Mouse (Mus musculus): ENCODE data around the gene Folr2. TPM values are rescaled to one million over a fixed set of nuclear protein-coding genes. Genes with fewer than 3 reads are reported as not detected.
A peak's percentile ranks its signal among the peaks of the same experiment; 100 is the strongest.

Gene Folr2
- polyA plus RNA-seq, 1 experiment from 2014 or later: 1.5 TPM

GRCm38 (mm10) chr7:101852846-101853245 is 4.1 kb downstream of the Folr2 start:
- Histone ChIP-seq H3K9ac (ENCODE audit: low read length) (no peak overlapping the region), H3K27ac (ENCODE audit: low read depth, low read length) (no peak overlapping the region), H3K9me3 (ENCODE audit: control insufficient read depth, low read length) (no peaks in the 10 kb centered on the region), H3K36me3 (ENCODE audit: control insufficient read depth, insufficient read depth, low read length) (no peaks in the 10 kb centered on the region), H3K4me3 (ENCODE audit: low read depth, low read length) (no peak overlapping the region), H3K4me1 (ENCODE audit: control insufficient read depth, insufficient read depth, low read length) (no peaks in the 10 kb centered on the region), H3K4me2 (no peak overlapping the region), H3K27me3 (ENCODE audit: control insufficient read depth, insufficient read depth, low read length) (no peaks in the 10 kb centered on the region)
- ATAC-seq (ENCODE audit: low FRiP score): no peak
- peak; percentile 19 for DNase-seq (ENCODE audit: low spot score, missing footprints)
- 88% methylated on average over 6 of the region's 6 CpGs for WGBS

GRCm38 (mm10) chr7:101851689-101852088 is 5.3 kb downstream of the Folr2 start:
- no peak overlapping the region for H3K4me3 ChIP-seq (ENCODE audit: low read depth, low read length)
- WGBS: 84% methylated on average over 6 of the region's 6 CpGs
- H3K9ac ChIP-seq (ENCODE audit: low read length): no peak overlapping the region
- no peak overlapping the region for H3K4me2 ChIP-seq
- H3K36me3 ChIP-seq (ENCODE audit: control insufficient read depth, insufficient read depth, low read length): no peaks in the 10 kb centered on the region
- H3K9me3 ChIP-seq (ENCODE audit: control insufficient read depth, low read length): no peaks in the 10 kb centered on the region
- DNase-seq (ENCODE audit: low spot score, missing footprints): peak; percentile 4
- no peaks in the 10 kb centered on the region for H3K4me1 ChIP-seq (ENCODE audit: control insufficient read depth, insufficient read depth, low read length)
- ATAC-seq (ENCODE audit: low FRiP score): no peak
- H3K27me3 ChIP-seq (ENCODE audit: control insufficient read depth, insufficient read depth, low read length): no peaks in the 10 kb centered on the region
- H3K27ac ChIP-seq (ENCODE audit: low read depth, low read length): no peak overlapping the region

- no peak overlapping the region for H3K4me3 ChIP-seq (ENCODE audit: low read depth, low read length)
- H3K9ac ChIP-seq (ENCODE audit: low read length): no peak overlapping the region
- ATAC-seq (ENCODE audit: low FRiP score): no peak
- no peaks in the 10 kb centered on the region for H3K4me1 ChIP-seq (ENCODE audit: control insufficient read depth, insufficient read depth, low read length)
- no peaks in the 10 kb centered on the region for H3K27me3 ChIP-seq (ENCODE audit: control insufficient read depth, insufficient read depth, low read length)
- H3K27ac ChIP-seq (ENCODE audit: low read depth, low read length): no peak overlapping the region
- WGBS: 93% methylated on average over 1 of the region's 1 CpGs
- no peaks in the 10 kb centered on the region for H3K9me3 ChIP-seq (ENCODE audit: control insufficient read depth, low read length)
- no peaks in the 10 kb centered on the region for H3K36me3 ChIP-seq (ENCODE audit: control insufficient read depth, insufficient read depth, low read length)
- no peak overlapping the region for H3K4me2 ChIP-seq
- peak; percentile 82 for DNase-seq (ENCODE audit: low spot score, missing footprints)
Observed at GRCm38 (mm10) chr7:101847934-101848333, 9.1 kb downstream of the Folr2 start.

GRCm38 (mm10) chr7:101844186-101844585 is 12.8 kb downstream of the Folr2 start:
- WGBS: 81% methylated on average over 6 of the region's 6 CpGs
- no peak overlapping the region for H3K4me3 ChIP-seq (ENCODE audit: low read depth, low read length)
- H3K9ac ChIP-seq (ENCODE audit: low read length): no peak overlapping the region
- H3K9me3 ChIP-seq (ENCODE audit: control insufficient read depth, low read length): no peaks in the 10 kb centered on the region
- ATAC-seq (ENCODE audit: low FRiP score) (no peak), DNase-seq (ENCODE audit: low spot score, missing footprints) (peak; percentile 14)
- H3K36me3 ChIP-seq (ENCODE audit: control insufficient read depth, insufficient read depth, low read length): no peaks in the 10 kb centered on the region
- H3K4me2 ChIP-seq: no peak overlapping the region
- H3K27ac ChIP-seq (ENCODE audit: low read depth, low read length): no peak overlapping the region
- no peaks in the 10 kb centered on the region for H3K27me3 ChIP-seq (ENCODE audit: control insufficient read depth, insufficient read depth, low read length)
- H3K4me1 ChIP-seq (ENCODE audit: control insufficient read depth, insufficient read depth, low read length): no peaks in the 10 kb centered on the region

- Histone ChIP-seq H3K27me3 (ENCODE audit: control insufficient read depth, insufficient read depth, low read length) (no peaks in the 10 kb centered on the region), H3K36me3 (ENCODE audit: control insufficient read depth, insufficient read depth, low read length) (peaks cover 2% of the 10 kb centered on the region), H3K4me2 (peak within 1 kb of the TSS; percentile 85), H3K9ac (ENCODE audit: low read length) (peak within 1 kb of the TSS; percentile 98), H3K4me1 (ENCODE audit: control insufficient read depth, insufficient read depth, low read length) (peaks cover 22% of the 10 kb centered on the region), H3K9me3 (ENCODE audit: control insufficient read depth, low read length) (no peaks in the 10 kb centered on the region), H3K4me3 (ENCODE audit: low read depth, low read length) (peak within 1 kb of the TSS; percentile 84), H3K27ac (ENCODE audit: low read depth, low read length) (peak within 1 kb of the TSS; percentile 86)
- under 1% methylated on average over 63 of the region's 64 CpGs for WGBS
- peak; percentile 98 for DNase-seq (ENCODE audit: low spot score, missing footprints)
- peak; percentile 81 for ATAC-seq (ENCODE audit: low FRiP score)
Observed at GRCm38 (mm10) chr7:101837606-101838471, 19.2 kb downstream of the Folr2 start, which contains the start of gene Inppl1. Gene Inppl1 (minus strand): TSS chr7:101838229.

- H3K9ac ChIP-seq (ENCODE audit: low read length): peak overlapping the region; percentile 98
- DNase-seq (ENCODE audit: low spot score, missing footprints) (peak; percentile 97), ATAC-seq (ENCODE audit: low FRiP score) (peak; percentile 20)
- H3K4me3 ChIP-seq (ENCODE audit: low read depth, low read length): peak overlapping the region; percentile 84
- H3K27me3 ChIP-seq (ENCODE audit: control insufficient read depth, insufficient read depth, low read length): no peaks in the 10 kb centered on the region
- WGBS: under 1% methylated on average over 20 of the region's 20 CpGs
- peaks cover 22% of the 10 kb centered on the region for H3K4me1 ChIP-seq (ENCODE audit: control insufficient read depth, insufficient read depth, low read length)
- H3K36me3 ChIP-seq (ENCODE audit: control insufficient read depth, insufficient read depth, low read length): peaks cover 7% of the 10 kb centered on the region
- H3K27ac ChIP-seq (ENCODE audit: low read depth, low read length): peak overlapping the region; percentile 86
- H3K4me2 ChIP-seq: peak overlapping the region; percentile 85
- H3K9me3 ChIP-seq (ENCODE audit: control insufficient read depth, low read length): no peaks in the 10 kb centered on the region
Observed at GRCm38 (mm10) chr7:101837154-101837605, 19.8 kb downstream of the Folr2 start.

- Histone ChIP-seq H3K36me3 (ENCODE audit: control insufficient read depth, insufficient read depth, low read length) (peaks cover 13% of the 10 kb centered on the region), H3K27me3 (ENCODE audit: control insufficient read depth, insufficient read depth, low read length) (no peaks in the 10 kb centered on the region), H3K4me2 (peak overlapping the region; percentile 85), H3K4me1 (ENCODE audit: control insufficient read depth, insufficient read depth, low read length) (peaks cover 22% of the 10 kb centered on the region), H3K9me3 (ENCODE audit: control insufficient read depth, low read length) (no peaks in the 10 kb centered on the region), H3K27ac (ENCODE audit: low read depth, low read length) (peak overlapping the region; percentile 86), H3K9ac (ENCODE audit: low read length) (peak overlapping the region; percentile 98), H3K4me3 (ENCODE audit: low read depth, low read length) (peak overlapping the region; percentile 84)
- ATAC-seq (ENCODE audit: low FRiP score) (peak; percentile 70), DNase-seq (ENCODE audit: low spot score, missing footprints) (no peak)
- WGBS: under 1% methylated on average over 58 of the region's 63 CpGs
Observed at GRCm38 (mm10) chr7:101836271-101837153, 20.5 kb downstream of the Folr2 start.

- Histone ChIP-seq H3K27me3 (ENCODE audit: control insufficient read depth, insufficient read depth, low read length) (no peaks in the 10 kb centered on the region), H3K9ac (ENCODE audit: low read length) (peak overlapping the region; percentile 98), H3K4me1 (ENCODE audit: control insufficient read depth, insufficient read depth, low read length) (peaks cover 22% of the 10 kb centered on the region), H3K36me3 (ENCODE audit: control insufficient read depth, insufficient read depth, low read length) (peaks cover 23% of the 10 kb centered on the region), H3K9me3 (ENCODE audit: control insufficient read depth, low read length) (no peaks in the 10 kb centered on the region), H3K4me2 (peak overlapping the region; percentile 85), H3K4me3 (ENCODE audit: low read depth, low read length) (peak overlapping the region; percentile 84), H3K27ac (ENCODE audit: low read depth, low read length) (no peak overlapping the region)
- ATAC-seq (ENCODE audit: low FRiP score) (no peak), DNase-seq (ENCODE audit: low spot score, missing footprints) (no peak)
- 51% methylated on average over 5 of the region's 5 CpGs for WGBS
Observed at GRCm38 (mm10) chr7:101835457-101836109, 21.4 kb downstream of the Folr2 start.
